Mouse (Mus musculus): ENCODE results near the gene Dnmt3a.

DNA sequence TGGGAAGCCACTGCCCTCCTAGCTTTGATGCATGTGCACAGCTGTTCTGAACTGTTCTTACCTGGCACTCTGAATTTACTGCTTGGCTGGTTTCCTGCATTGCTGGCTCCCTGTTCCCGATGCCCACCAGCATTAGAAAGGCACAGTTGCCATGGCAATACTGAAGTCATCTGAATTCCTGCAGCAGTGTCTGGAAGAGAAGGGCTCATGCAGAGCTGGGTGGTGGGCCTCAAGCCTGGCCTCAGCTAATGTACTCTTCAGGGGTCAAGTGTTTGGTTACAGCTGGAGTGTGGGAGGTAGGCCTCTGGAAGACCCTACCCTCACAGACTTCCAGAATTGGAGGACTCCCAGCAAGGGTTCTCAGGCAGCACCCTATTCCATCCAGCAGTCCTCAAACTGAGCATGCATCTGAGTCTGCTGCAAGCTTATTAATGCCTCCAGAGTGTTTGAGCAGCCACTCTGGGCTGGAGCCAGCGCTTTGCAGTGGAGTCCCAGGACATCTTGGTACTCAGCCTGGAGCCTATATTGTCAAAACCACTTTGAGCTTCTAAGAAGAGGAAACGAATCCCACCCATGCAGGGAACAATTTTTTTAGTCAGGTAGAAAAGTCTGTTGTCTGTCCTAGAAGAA is 22.5 kb upstream of the Dnmt3a start:
- TF ChIP-seq CTCF (IDR thresholded peaks at IDR 0.05; ENCODE audit: insufficient read depth, low read length) (no peak), POLR2A (IDR thresholded peaks at IDR 0.05; ENCODE audit: borderline replicate concordance, extremely low read depth, low read depth, low read length) (no peak)

Measured in lung, adult 2 months (tissue).